Mouse (Mus musculus): ENCODE results near the gene Tob2.

DNA sequence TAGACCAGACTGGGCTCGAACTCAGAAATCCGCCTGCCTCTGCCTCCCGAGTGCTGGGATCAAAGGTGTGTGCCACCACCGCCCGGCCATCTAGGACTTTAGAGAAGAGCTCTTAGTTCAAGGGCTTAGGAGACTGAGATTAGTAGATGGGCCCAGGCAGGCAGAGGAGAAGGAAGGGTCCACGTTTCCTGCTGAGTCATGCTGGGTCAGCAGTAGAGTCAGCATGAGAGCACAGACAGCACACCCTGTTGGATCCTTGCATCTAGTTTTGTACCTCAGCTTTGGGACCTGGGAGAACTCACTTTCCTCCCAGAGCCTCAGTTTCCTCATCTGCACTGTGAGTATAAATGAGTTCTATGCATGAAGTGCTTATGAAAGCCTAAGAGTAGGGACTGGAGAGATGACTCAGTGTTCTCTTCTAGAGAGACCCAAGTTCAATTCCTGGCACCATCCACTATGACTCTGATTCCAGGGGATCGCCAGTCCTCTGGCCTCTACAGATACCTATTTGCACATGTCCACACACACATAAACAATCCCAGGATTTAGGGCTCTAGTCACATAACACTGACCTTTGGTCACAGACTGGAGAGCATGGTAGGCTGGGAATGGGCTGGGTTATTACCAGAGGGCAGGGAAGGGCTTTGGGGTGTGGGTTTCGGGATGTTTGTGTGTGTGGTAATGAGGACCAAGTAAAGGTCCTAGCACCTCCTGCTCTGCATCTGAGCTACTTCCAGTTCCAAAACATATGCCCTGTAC lies 33.4 kb upstream of the Tob2 start:
- TF ChIP-seq CTCF (IDR thresholded peaks at IDR 0.05; ENCODE audit: borderline replicate concordance, control insufficient read depth, extremely low read depth, insufficient read depth, low read length, poor library complexity) = no peak
- no peak for TF ChIP-seq POLR2A (IDR thresholded peaks at IDR 0.05; ENCODE audit: control insufficient read depth, extremely low read depth, insufficient read depth, low read length, poor library complexity)
